Mouse (Mus musculus): ENCODE results near the gene Sco1. TPM values are rescaled to one million over a fixed set of nuclear protein-coding genes. Genes with fewer than 3 reads are reported as not detected.

Sco1 gene
- total RNA-seq, 2 experiments from 2014 or later, result 19.7 to 22.1 TPM

DNA sequence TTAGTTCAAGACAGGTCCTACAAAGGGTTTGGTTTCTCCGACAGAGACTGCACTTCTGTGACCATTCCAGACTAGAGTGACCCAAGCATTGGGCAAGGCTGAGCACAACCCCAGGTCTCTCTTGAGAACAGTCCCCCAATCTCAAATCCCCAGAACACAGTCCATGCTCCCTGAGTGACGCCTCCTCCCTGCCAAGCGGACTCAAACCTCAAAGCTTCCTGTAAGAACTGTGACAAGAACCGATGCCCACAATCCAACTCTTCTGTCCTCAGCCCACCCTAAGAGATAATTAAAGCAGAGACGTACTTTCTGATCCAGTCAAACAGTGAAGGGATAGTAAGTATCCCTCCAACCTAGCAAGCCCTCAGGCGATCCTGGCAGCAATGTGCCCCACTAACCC, 60.9 kb downstream of the Sco1 start:
- no peak for DNase-seq (ENCODE audit: low spot score in 2 of 2)

DNA sequence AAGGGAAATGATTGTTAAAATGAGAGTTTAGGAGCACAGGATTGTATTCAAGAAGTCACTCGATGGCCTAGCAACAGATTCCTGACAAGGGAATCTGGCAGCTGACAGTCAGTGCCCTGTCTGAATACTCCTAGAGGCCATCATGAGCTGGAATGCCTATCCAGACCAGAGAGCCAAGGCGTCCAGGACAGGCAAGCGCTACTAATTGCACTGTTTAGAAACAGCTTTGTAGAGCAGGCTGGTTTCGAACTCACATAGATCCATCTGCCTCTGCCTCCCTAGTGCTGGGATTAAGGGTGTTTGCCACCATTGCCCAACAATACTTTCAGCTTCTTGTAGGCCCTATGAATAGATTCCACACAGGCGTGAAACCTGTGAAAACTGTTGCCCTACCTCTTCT, 61.8 kb downstream of the Sco1 start:
- DNase-seq (ENCODE audit: low spot score in 2 of 2), result no peak

DNA sequence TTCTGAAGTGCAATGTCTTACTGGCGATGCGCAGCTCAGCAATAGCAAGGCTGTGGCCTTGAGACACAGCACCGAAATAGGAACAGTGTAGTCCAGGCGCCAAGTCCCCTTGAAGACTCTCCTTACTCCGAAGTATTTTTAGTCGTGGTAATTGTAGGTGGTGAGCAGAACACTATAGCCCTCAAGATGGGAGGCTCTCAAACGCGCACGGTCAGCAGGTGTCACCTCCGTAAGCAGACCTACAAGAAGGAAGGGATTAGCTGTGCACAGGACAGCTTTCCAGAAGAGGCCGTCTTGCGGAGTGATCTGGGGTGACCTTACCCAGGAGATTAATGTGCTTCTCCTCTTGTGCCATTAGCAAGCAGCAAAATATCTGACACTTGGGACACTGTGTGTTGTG, 62.4 kb downstream of the Sco1 start:
- DNase-seq (ENCODE audit: low spot score in 2 of 2), result no peak

Small RNA genes lying within 50 kb of the gene (microRNA-seq; reads per million reads assigned to microRNA genes)
- gene Mir6923 (ENCODE audit: borderline number of aligned reads in 2 of 2), result 0 reads per million in 2 experiments

Other genes starting within 250 kb of the Sco1 start
- gene Pirt, start 140.7 kb upstream of the Sco1 start, total RNA-seq (2021), result 1 to 10 TPM; 7.5 to 9.9 TPM
- not detected for gene Tmem238l, start 96.0 kb upstream of the Sco1 start, total RNA-seq (2021)
- 1 to 10 TPM; 4.9 to 8.9 TPM for gene Tmem220, start 27.5 kb upstream of the Sco1 start, total RNA-seq (2021)
- gene Adprm, start 76 bp upstream of the Sco1 start, total RNA-seq (2021), result 10 to 100 TPM; 21.1 to 25.7 TPM
- gene Myh3, start 25.6 kb downstream of the Sco1 start, total RNA-seq (2021), result under 1 TPM; 0.06 to 0.07 TPM
- gene Myh2, start 118.4 kb downstream of the Sco1 start, total RNA-seq (2021), result 1 to 10 TPM in 1 of 2 experiments, not detected in 1; 5.2 TPM
- 1 to 10 TPM in 1 of 2 experiments, under 1 TPM in 1; 0.03 to 7.7 TPM for gene Myh1, start 147.4 kb downstream of the Sco1 start, total RNA-seq (2021)
- gene Myh4, start 185.4 kb downstream of the Sco1 start, total RNA-seq (2021), result 1 to 10 TPM in 1 of 2 experiments, not detected in 1; 1.4 TPM
- gene Myh8, start 224.5 kb downstream of the Sco1 start, total RNA-seq (2021), result under 1 TPM in 1 of 2 experiments, not detected in 1; 0.10 TPM

Measured in adrenal gland, adult 18-20 months (tissue).